Mouse (Mus musculus) kidney, embryonic 14.5 days (tissue): ENCODE measurements around the gene Ror1. TPM values are rescaled to one million over a fixed set of nuclear protein-coding genes. Genes with fewer than 3 reads are reported as not detected.

Experiments
- ATAC-seq: fragments of 200-750 bp; cut with Nextera tagmentation; 2 replicates; pipeline ENCODE4 v1.8.0; 2017; ENCODE audit warnings: moderate number of reproducible peaks, mild to moderate bottlenecking, moderate TSS enrichment, moderate library complexity; ENCODE audit not compliant: low FRiP score, low TSS enrichment
- H3K27ac ChIP-seq: fragments of 300-500 bp; sonication (generic); 2 replicates; pipeline ENCODE4 v1.5.1; 2014; ENCODE audit warnings: low read depth, mild to moderate bottlenecking, low read length, moderate library complexity, mixed read lengths
- H3K27me3 ChIP-seq: fragments of 300-500 bp; sonication (generic); 2 replicates; pipeline ENCODE4 v1.6.1; 2014; ENCODE audit warnings: mild to moderate bottlenecking, low read length; ENCODE audit not compliant: control insufficient read depth, insufficient read depth
- H3K36me3 ChIP-seq: fragments of 300-500 bp; sonication (generic); 2 replicates; pipeline ENCODE4 v1.6.1; 2014; ENCODE audit warnings: low read length, mixed read lengths; ENCODE audit not compliant: control insufficient read depth, insufficient read depth
- H3K4me1 ChIP-seq: fragments of 300-500 bp; sonication (generic); 2 replicates; pipeline ENCODE4 v1.6.1; 2014; ENCODE audit warnings: low read length, mixed read lengths; ENCODE audit not compliant: control insufficient read depth, insufficient read depth
- H3K4me2 ChIP-seq: fragments of 300-500 bp; sonication (generic); replicated peaks from 2 replicates; pipeline ENCODE4 v1.6.1; 2014; ENCODE audit warnings: low read depth, mild to moderate bottlenecking, low read length
- H3K4me3 ChIP-seq: fragments of 300-500 bp; sonication (generic); 2 replicates; pipeline ENCODE4 v1.5.1; 2014; ENCODE audit warnings: mild to moderate bottlenecking, low read length
- H3K9ac ChIP-seq: fragments of 300-500 bp; sonication (generic); 2 replicates; pipeline ENCODE4 v1.6.1; 2014; ENCODE audit warnings: low read depth, mild to moderate bottlenecking, low read length, moderate library complexity
- H3K9me3 ChIP-seq: fragments of 300-500 bp; sonication (generic); 2 replicates; pipeline ENCODE4 v1.6.1; 2016; ENCODE audit warnings: low read length; ENCODE audit not compliant: control insufficient read depth
- WGBS: fragments of 180-500 bp; shearing (Covaris S2); extraction: QIAGEN DNeasy Blood & Tissue Kit; methylation state at CpG from one replicate; pipeline ENCODE4 v1.1.7; 2014; 5-methylcytosine and 5-hydroxymethylcytosine counted together
- polyA plus RNA-seq: library from polyadenylated mRNA; unstranded; fragments of >200 nt; fragmentation: Nextera tagmentation; extraction: Ambion mirVana; gene quantifications from 2 replicates; pipeline ENCODE4 v1.2.1, GENCODE M21; 2014

Gene Ror1
- polyA plus RNA-seq, 1 experiment from 2014 or later: 12.8 TPM

- H3K27ac ChIP-seq: no peak overlapping the region
- ATAC-seq: no peak
- H3K9ac ChIP-seq: no peak overlapping the region
- H3K4me3 ChIP-seq: no peak overlapping the region
- H3K4me2 ChIP-seq: no peak overlapping the region
- peaks cover 12% of the 10 kb centered on the region for H3K4me1 ChIP-seq
- no peaks in the 10 kb centered on the region for H3K36me3 ChIP-seq
- WGBS: 80% methylated on average over 13 of the region's 13 CpGs
- no peaks in the 10 kb centered on the region for H3K9me3 ChIP-seq
- no peaks in the 10 kb centered on the region for H3K27me3 ChIP-seq
Observed at GRCm38 (mm10) chr4:100221978-100222737, 126.6 kb downstream of the Ror1 start.

DNA sequence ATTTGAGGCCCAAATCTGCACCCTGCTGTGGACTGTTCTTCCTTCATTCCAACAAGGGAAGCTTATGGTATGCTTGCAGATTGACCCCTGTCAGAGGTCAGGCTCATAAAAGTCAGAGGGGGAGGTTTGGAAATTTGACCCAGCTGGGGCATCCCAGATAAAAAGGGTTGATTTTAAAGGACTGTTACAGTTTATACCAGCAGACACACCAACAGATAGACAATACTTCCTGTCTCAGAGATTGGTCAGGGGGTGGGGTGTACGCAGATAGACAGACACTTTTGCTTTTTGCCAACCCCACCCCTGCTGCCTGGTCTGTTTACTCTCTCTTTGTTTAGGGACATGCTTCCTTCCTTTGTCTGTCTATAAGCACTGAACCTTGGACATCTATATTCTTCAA is 127.9 kb downstream of the Ror1 start:
- Histone ChIP-seq H3K27me3 (no peaks in the 10 kb centered on the region), H3K9ac (no peak overlapping the region), H3K36me3 (no peaks in the 10 kb centered on the region), H3K9me3 (no peaks in the 10 kb centered on the region), H3K4me3 (no peak overlapping the region), H3K27ac (no peak overlapping the region), H3K4me2 (no peak overlapping the region), H3K4me1 (peaks cover 12% of the 10 kb centered on the region)
- 26% methylated on average over 1 of the region's 1 CpGs for WGBS
- no peak for ATAC-seq

DNA sequence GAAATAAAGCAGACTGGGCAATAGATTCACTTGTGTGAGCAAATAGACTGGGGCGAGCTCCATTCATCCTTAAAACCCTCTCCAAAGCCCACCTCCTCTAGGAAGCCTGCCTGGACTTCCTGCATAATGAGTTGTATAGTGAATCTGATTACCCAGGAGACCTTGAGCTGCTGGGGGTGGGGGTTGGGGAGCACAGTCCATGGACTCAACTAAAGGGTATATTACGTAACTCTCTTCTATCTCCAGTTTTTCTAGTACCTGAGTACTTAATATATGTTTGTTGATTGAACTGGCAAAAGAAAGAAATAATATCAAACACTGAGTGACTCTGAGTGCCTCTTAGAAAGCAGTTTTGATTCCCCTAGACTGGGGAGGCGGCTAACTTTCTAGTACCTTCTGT is 128.4 kb downstream of the Ror1 start:
- Histone ChIP-seq H3K9me3 (no peaks in the 10 kb centered on the region), H3K4me1 (peaks cover 12% of the 10 kb centered on the region), H3K36me3 (no peaks in the 10 kb centered on the region), H3K27me3 (no peaks in the 10 kb centered on the region), H3K4me2 (no peak overlapping the region), H3K4me3 (no peak overlapping the region), H3K9ac (no peak overlapping the region), H3K27ac (no peak overlapping the region)
- 91% methylated on average over 3 of the region's 3 CpGs for WGBS
- ATAC-seq: no peak

DNA sequence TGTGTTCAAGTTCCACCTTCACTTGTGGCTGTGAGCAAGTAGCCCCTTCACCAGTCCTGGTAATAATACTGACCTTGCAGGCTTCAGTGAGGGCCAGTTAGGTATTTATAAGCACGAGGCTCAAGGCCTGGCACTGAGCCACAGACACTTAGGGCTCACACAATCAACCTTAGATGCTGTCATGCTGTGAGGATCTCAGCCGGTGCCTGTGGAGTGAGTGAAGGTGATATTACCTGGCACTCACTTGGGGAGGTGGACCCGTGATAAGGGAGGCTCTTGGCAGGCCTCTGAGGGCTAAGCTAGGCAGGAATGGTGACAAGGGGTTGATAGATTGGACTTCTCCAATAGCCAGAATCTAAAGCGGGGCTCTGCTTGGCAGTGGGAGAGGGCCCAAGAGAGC is 131.0 kb downstream of the Ror1 start:
- H3K9ac ChIP-seq: no peak overlapping the region
- WGBS: 54% methylated on average over 4 of the region's 4 CpGs
- no peaks in the 10 kb centered on the region for H3K36me3 ChIP-seq
- no peak overlapping the region for H3K4me3 ChIP-seq
- H3K27me3 ChIP-seq: no peaks in the 10 kb centered on the region
- no peak for ATAC-seq
- no peak overlapping the region for H3K4me2 ChIP-seq
- H3K27ac ChIP-seq: no peak overlapping the region
- peaks cover 12% of the 10 kb centered on the region for H3K4me1 ChIP-seq
- H3K9me3 ChIP-seq: no peaks in the 10 kb centered on the region

GRCm38 (mm10) chr4:100228106-100228505 is 132.5 kb downstream of the Ror1 start:
- H3K9me3 ChIP-seq: no peaks in the 10 kb centered on the region
- 78% methylated on average over 3 of the region's 3 CpGs for WGBS
- H3K4me2 ChIP-seq: no peak overlapping the region
- H3K4me3 ChIP-seq: no peak overlapping the region
- no peaks in the 10 kb centered on the region for H3K36me3 ChIP-seq
- no peak overlapping the region for H3K9ac ChIP-seq
- no peak overlapping the region for H3K27ac ChIP-seq
- no peak for ATAC-seq
- peaks cover 9% of the 10 kb centered on the region for H3K4me1 ChIP-seq
- no peaks in the 10 kb centered on the region for H3K27me3 ChIP-seq

DNA sequence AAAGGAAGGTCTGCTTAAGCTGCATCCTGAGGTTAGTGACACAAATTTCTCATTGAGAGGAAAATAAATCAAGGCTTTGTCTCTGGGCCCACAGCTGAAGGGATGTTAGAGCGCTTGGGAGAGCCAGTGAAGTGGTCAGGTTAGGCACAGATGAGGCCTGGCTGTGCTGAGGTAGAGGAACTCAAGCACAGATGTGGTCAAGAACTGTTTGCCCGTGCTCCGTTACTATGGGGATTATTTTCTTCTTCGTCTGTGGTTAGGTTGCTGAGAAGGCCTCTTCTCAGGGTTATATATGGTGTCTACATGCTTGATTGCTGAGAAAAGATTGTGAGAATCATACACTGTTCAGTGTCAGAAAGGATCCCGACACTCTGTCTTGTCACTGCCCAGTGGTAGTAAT is 134.7 kb downstream of the Ror1 start:
- WGBS: 36% methylated on average over 5 of the region's 5 CpGs
- H3K4me3 ChIP-seq: no peak overlapping the region
- no peaks in the 10 kb centered on the region for H3K36me3 ChIP-seq
- no peak overlapping the region for H3K9ac ChIP-seq
- H3K27me3 ChIP-seq: no peaks in the 10 kb centered on the region
- H3K4me2 ChIP-seq: no peak overlapping the region
- no peaks in the 10 kb centered on the region for H3K9me3 ChIP-seq
- no peak overlapping the region for H3K27ac ChIP-seq
- H3K4me1 ChIP-seq: no peaks in the 10 kb centered on the region
- ATAC-seq: no peak

GRCm38 (mm10) chr4:100230963-100231362 is 135.4 kb downstream of the Ror1 start:
- 90% methylated on average over 2 of the region's 2 CpGs for WGBS
- no peak for ATAC-seq

DNA sequence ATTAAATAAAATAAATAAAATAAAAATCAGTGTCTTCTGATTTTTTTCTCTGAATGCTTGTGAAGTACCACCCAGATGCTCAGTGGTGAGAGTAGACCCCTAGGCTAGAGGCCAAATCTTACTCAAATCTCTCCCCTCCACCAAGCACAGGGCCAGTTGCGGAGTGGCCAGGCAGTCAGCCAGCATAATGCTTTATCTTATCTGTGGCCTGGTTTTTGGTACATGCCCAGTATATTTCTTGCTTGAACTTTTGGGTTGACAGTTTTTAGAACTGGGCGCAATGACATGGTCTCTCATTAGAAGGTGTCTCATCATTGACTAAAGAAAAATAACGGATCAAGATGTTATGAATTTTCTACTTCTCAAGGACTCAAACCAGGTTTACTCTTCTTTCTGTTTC is 136.3 kb downstream of the Ror1 start:
- Histone ChIP-seq H3K27me3 (no peaks in the 10 kb centered on the region), H3K4me2 (no peak overlapping the region), H3K9me3 (no peaks in the 10 kb centered on the region), H3K9ac (no peak overlapping the region), H3K36me3 (no peaks in the 10 kb centered on the region), H3K4me1 (no peaks in the 10 kb centered on the region), H3K27ac (no peak overlapping the region), H3K4me3 (no peak overlapping the region)
- ATAC-seq: no peak
- 91% methylated on average over 3 of the region's 3 CpGs for WGBS

More at GRCm38 (mm10) chr4:100230963-100231362, 135.4 kb downstream of the Ror1 start:
- Histone ChIP-seq H3K9ac (no peak overlapping the region), H3K4me3 (no peak overlapping the region), H3K27ac (no peak overlapping the region), H3K9me3 (no peaks in the 10 kb centered on the region), H3K4me1 (no peaks in the 10 kb centered on the region), H3K27me3 (no peaks in the 10 kb centered on the region), H3K36me3 (no peaks in the 10 kb centered on the region), H3K4me2 (no peak overlapping the region)

GRCm38 (mm10) chr4:100232541-100232940 is 136.9 kb downstream of the Ror1 start:
- Histone ChIP-seq H3K36me3 (no peaks in the 10 kb centered on the region), H3K4me2 (no peak overlapping the region), H3K4me3 (no peak overlapping the region), H3K4me1 (no peaks in the 10 kb centered on the region), H3K27ac (no peak overlapping the region), H3K9me3 (no peaks in the 10 kb centered on the region), H3K27me3 (no peaks in the 10 kb centered on the region), H3K9ac (no peak overlapping the region)
- ATAC-seq: no peak
- 89% methylated on average over 7 of the region's 7 CpGs for WGBS
